Mouse (Mus musculus): ENCODE data around the gene Chd2.
A peak's percentile ranks its signal among the peaks of the same experiment; 100 is the strongest.
"Not testable (repeated sequence)": the region's sequence is repeated elsewhere in the genome, so short reads cannot be mapped to it uniquely, and the experiment has no call there.

The Chd2 gene

DNA sequence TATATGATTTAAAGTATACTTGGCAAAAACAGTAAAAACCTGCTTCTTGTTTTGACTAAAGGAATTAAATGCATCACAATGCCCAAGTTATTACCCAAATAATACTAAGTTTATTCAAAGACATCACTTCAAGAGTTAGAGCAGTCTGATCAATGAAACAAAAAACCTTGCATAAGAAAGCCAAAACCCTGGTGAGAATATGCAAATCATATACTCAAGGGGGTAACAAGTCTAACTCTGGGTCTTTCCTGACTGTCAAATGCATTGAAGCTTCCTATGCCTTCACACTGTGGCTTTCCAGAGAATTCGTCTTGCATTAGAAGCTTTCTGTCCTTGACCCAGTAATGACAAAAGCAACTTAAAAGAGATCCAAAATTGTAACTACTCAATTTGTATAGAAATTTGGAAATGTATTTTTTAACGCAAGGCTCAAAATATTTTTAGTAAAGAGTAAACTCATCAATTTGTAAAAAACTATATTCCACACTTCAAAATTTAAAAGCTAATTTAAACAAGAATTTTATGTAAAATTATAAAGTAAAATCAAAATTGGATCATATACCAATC lies 2.4 kb downstream of the Chd2 start:
- no peak for DNase-seq

DNA sequence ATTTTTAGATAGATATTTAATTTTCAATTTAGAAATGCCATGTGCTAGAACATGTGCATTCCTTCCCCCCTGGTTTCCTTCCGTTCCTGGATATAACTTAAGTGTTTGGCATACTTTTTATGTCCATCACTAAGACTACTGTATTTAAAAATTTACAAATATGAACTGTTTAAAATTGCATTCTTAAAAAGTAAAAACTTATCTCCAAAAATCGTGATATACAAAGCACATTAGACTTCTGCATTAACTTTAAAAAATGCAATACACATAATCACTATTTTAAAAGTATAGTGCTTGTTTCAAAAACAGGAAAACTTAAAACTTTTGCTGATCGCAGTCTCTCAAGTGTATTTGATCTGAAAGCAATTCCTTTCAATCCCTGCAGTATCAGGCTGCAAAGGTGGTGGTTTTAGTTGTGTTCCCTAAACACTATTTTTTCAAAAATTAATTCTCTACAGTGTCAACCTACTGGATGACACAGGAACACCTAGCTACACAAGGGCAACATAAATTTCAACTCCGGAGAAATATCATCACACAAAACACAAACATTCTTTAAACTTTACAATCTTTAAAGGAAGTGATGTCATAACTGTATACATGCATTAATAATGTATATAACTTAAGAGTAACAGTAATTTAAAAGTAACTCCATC lies 3.1 kb downstream of the Chd2 start:
- DNase-seq = no peak

DNA sequence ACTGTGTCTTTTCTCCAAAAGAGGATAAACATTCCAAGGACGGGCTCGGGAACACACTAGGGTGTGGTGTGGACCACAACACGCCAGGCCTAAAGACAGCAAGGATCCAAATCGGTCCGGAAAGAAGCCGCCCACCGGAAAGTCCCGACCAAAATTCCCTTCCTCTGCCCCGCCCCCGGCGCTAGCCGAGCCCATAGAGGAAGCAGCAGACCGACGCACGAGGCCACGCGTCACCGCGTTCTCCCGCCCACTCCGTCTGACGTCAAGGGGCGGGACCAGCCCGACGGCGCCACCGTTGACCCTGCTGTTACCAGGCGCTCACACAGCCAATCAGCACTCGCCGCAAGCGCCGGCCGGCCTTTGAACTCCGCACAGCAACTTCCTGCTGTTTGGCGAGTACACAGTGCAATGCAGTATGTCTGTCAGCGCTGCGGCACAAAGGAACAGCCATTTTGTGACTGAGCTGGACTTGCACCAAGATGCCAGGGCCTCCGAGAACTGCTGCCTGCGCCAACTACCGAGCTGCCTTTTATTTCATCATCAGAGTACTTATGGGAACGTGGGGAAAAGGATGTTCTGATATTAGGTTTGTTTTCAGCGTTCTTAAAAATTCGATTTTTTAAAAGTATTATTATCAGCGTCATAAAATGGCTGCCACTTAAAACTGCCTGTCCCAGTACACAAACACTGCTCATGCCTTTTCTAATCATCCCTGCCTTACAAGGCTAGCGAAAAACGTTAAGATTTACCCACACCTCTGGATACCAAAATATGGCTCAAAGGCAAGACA lies 3.8 kb downstream of the Chd2 start:
- DNase-seq = peak; percentile 100

DNA sequence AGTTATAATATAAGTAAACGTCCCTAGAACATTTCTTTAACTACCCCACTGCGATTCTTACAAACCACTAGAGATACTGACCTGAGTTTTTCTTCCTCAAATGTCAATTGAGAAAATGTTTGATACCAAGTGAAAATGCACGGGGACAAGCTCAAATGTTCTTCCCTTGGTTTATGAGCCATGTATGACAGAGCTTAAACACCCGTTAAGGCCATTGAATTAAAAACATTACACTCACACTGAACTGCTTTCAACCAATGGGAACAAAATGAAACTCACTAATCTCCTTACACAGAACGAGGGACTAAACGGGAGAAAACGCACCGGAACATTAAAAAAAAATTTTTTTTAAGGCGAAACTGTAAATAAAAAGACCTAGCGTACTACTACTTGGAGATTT lies 4.4 kb downstream of the Chd2 start:
- DNase-seq = no peak

DNA sequence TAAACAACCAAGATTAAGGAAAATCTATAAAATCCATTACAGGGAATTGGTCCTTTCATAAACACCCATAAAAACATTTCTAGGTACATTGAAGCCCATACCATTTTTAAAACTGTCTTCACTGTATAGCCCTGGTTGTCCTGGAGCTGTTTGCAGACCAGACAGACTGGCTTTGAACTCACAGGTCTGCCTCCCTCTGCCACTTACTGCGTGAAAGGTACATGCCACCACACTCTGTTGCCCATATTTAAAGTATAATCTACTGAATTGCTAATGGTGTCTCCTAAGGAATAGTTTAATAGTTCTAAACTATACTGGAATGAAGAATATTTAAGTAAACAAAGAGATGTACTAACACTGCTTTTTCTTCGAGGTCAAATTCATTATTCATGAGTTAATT lies 5.1 kb downstream of the Chd2 start:
- DNase-seq = no peak

DNA sequence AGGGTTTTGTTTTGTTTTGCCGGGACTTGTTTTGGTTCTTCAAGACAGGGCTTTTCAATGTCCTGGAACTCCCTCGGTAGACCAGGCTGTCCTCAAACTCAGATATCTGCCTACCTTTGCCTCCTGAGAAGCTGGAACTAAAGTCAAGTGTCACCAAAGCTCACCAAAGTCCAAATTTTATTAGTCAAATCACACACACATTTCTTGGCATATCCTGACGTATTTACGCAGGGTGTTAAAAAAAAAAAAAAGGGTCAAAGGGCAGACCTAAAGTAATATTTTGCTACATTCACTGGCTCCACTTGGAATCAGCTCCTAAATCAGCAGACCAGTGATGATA lies 5.8 kb downstream of the Chd2 start:
- DNase-seq = no peak

DNA sequence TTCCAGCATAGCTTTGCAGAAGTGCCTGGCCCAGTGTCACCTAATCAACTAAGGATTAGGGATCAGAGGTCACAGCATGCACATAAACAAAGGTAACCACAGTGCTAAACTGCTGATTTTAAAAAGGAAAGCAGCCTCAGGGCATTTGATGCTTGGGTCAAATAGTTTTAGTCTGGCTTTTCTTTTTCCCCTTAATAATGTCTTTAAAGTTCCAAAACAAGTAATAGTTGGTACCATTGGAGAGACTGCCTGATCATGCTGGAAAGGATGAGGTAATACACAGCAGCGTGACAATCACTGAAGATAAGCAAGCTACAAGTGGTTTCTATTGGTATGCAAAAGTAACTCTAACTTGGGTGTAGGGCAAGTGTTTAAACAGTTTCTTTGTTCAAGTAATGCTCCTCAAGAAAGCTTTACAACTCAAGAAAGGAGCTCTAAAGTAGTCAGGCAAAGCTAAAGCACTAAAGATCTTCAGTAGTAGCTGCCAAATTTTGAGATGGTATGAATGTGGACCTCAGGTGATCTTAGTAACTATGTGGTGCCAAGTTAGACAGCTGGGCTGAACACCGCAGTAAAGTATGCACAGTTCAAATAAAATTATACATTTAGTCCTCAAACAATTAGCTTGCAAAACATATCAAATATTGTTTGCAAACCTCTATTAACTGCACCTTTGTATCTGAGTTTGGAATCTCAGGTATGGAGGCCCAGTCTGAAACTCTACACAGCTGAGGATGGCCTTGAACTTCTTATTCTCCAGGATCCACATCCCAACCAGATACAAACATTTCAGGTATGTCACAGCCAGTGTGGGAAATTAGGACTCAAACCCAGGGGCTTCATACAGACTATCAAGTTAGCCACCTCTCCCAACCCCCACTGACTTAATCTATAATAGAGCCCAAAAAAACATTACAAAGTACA lies 6.4 kb downstream of the Chd2 start:
- no peak for DNase-seq

DNA sequence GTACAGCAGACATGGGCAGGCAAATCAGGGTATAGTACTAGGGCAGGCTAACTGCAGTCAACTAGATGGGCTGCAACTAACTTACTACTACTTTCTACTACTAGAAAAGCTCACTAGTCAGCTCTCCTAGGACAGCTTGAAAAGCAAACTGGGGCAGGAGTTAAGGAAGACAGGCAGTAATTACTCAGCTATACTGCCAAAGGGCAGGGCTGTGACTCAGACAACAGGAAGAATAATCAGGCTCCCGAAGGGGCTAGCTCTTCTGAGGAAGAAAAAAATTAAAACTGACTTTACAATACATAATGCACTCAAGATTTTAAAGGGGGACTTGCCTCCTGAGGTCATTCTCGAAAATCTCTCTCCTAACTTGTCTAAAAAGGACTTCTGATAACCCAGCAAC lies 8.2 kb downstream of the Chd2 start:
- DNase-seq = no peak

DNA sequence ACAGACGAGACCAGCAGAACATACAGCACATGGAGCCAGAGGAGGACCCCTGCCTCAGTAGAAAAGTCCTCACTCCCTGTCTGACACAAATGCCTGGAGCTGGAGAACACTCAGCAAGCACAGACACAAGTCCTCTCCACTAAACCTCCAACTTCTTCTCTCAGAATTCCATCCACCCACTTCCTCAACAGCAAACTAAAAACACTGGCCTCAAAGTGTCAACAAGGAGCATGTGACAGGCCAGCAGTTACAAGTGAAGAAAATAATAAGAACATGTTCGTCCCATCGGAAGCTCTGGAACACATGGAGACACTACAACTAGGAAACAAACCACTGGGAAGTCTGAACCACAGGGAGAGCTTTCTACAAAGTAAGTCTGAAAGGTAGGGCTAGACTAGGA lies 8.7 kb downstream of the Chd2 start:
- DNase-seq = no peak

DNA sequence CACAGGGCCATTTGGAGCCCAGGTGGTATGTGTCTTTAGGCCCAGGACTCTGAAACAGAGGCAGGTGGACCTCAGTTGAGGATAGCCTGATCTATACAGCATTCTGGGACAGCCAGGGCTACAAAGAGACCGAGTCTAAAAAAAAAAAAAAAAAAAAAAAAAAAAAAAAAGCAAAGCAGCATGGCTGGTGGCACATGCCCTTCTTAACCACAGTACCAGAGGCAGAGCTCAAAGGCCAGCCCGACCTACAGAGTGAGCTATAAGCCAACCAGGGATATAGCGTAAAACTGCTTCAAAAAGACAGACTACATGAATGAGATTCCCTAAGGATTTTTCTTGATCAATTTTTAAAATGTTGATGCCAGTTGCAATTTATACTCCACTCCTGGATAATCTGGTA lies 9.5 kb downstream of the Chd2 start:
- DNase-seq = no peak

DNA sequence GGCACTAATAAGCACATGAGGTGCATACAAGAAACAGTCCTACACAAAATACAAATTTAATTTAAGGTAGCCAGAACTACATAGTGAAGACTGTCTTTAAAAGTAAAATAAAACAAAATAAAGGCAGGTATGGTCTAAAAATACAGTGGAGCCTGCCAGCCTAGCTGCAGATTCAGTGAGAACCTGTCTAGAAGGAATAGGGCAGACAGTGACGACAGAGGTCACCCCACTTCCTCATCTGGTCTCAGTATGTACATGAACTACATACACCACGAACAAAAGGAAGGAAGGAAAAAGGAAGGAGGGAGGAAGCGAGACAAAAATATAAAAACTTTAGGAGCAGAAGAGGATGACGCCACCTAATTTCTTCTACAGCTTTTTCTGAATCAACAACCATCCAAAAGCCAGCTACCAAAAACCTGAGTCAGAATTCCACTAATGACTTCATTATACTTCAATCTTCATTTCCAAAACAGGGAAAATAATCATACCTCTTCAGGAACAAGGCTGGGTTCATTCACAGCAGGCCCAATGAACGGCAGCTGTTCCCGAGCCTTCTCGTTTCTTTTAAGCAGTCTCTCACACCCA lies 10.0 kb downstream of the Chd2 start:
- DNase-seq = no peak

DNA sequence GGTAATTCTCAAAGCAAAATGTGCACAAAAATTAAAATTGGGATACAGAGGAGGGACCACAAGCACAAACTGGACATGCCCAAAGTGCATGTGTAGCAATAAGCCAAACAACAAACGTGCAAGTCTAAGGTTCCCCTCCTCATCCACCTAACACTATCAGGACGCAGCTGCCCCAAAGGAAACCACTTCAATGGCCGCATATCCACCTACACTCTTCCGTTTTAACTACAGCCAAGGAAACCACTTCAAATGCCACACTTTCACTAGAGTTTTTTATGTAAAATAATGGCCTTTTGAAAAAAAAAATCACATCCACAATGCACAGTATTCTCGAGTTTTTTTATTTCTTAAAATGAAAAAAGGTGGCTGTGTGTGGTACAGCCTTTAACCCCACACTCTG lies 10.8 kb downstream of the Chd2 start:
- no peak for DNase-seq

DNA sequence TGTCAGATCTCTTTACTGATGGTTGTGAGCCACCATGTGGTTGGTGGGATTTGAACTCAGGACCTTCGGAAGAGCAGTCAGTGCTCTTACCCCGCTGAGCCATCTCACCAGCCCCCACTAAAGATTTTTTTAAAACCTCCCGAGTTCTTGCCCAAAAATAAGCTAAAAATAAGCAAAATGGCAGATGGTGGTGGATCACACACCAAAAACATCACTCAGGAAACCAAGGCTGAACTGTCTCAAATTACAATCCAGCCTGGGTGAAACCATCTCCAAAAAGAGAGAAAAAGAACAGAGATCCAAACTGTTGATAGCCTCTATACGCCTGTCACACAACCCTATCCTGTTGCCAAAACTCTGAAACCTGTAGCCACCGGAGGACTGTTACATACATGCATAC lies 11.5 kb downstream of the Chd2 start:
- no peak for DNase-seq

DNA sequence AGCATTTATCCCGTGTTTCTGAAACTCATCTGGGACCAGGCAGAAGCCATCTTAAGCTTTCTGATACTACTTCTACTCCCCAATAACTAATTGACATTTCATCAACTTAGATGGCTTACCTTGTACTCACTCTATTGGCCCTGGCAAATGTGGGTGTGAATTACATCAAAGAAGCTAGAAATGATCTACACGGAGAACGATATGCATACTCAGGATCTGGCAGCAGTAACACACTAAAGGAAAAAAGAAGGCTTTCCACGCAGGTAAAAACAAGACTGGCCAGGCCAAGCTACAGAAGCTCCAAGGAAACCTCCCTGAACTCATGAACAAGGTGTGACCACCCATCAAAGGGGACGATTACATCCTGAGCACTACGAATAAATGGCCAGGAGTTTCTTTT lies 12.4 kb downstream of the Chd2 start:
- no peak for DNase-seq

DNA sequence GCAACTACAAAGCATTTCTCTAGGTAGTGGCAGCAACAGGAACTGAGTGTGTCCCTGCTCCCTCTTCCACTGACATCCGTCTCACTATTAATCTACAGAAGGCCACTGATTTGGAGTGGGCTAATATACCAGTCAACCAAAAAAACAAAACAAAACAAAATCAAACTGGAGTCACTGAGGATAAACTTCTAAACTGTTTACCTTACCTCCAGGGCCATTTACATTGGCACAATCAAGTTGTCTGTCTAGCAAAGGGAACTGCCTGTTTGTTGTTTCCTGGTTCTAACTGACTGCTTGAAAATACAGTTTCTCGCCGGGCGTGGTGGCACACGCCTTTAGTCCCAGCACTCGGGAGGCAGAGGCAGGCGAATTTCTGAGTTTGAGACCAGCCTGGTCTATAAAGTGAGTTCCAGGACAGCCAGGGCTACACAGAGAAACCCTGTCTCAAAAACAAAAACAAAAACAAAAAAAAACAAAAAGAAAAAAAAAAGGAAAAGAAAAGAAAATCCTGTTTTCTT lies 13.2 kb downstream of the Chd2 start:
- DNase-seq = not testable (repeated sequence)

DNA sequence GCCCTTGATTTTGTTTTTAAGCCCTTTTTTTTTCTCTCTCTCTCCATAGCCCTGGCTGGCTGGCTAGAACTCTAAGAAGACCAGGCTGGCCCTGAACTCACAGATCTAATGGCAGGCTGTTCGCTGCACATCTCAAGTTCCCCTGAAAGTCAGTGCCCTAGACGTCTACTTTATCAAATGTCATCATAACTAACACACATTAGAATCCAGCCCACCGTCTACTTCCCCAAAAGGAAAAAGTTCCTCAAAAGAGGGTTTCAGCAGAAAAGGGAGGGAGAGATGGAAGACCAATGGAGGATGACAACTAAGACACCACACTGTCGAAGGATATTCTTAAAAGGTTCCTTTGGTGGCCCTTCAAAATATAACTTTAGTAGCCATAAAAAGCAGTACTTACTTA lies 14.4 kb downstream of the Chd2 start:
- no peak for DNase-seq

DNA sequence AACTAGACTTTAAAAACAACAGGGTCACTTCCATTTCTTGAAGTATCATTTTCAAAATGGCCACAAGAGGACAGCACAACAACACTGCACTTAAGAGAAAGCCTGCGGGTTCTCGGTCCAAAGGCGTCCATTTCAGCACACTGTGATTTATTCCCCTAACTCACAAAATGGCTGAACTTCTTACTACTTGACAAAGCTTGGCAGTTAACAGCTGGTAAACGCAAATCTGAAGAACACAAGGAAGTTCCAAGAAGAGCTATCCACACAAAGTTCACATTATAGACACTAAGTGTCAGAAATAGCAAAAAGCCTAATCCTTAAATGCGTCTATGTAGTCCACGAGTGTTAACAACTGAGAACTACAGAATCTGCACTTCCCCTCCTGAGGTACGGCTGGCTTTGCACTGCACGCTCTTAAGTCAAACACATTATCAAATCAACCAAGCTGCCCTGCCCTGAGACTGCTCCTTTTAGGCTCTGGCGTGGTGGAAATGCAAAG lies 17.1 kb downstream of the Chd2 start:
- DNase-seq = peak; percentile 72 to 74

DNA sequence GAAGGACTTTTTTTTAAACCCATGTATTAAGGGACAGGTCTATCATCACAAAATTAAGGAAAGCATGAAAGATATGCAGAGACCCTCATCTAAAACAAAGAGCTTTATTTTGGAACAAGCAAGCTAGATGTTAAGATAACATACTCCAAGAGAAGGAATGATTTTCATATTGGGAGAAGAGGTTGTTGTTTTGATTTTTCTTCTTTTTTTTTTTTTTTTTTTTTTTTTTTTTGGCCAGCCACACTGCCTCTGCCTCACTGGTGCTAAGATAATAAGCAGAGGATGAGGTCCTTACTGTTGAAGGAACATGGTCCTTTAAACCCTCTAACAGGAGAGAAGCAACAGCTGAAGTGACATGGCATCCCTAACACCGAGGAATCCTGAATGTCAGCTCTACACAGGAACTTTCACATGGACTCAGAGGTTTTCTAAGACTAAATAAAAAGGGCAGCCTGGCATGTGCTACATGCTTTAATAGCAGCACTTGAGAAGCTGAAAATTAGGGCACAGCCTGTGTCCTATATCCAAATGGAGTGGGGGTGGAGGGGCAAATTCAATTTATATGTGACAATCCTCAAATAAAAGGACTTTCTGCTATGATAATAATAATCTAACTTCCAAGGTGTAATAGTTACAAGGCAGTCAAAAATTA lies 17.9 kb downstream of the Chd2 start:
- DNase-seq = no peak

DNA sequence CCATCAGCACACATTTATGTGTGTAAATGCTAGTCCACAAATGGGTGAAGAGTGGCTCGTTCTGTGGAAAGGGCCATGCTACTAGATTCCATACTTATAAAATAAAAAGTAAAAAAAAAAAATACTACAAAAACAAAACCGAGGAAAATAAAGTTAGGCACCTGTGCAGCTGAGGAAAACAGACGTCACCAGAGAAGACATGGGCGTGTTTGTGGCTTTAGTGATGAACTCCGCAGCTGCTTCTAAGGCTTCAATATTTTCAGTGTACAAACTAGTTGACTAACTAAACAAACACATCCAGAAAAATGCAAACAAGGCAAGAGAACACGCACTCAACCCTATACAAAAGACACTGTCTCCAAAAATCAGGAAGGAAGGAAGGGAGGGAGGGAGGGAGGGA lies 18.4 kb downstream of the Chd2 start:
- DNase-seq = no peak

DNA sequence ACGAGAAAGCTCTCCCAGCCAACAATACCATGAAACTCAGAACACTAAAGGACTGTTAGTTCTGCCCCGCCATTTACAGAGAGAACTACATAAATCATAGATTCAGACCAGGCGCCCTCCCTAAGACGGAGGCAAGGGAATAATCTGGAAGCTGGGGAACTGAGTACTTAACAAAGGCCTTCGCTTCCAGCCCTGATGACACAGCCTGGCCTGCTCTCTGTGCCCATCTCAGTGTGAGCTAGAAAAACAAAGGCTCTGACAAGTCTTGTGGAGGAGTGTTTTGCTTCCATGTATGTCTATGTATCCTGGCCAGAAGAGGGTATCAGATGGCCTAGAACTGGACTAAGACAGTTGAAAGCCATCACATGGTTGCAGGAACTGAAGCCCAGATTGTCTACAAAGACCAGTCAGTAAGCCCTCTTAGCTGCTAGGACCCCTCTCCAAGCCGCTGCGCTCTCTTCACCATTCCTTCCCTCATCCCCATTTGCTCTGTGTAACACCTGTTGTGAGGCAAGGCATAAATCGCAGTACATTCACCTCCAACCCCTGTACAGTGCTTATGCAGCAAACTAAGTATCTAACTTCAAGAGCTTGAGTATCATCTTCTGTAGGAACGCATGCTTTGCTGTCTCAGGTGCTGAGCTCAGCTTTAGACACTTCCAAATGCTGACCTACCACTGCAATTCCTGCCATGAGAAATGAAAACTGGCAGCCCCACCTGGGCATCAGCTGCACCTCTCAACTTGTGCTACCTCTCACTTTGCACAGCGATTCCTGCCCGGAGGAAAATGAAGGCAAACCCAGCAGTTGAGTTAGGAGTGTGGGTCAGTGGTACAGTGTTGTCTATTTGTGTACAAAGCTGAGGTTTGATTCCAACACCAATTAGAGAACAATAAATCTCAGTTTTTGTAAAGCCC lies 20.1 kb downstream of the Chd2 start:
- DNase-seq = no peak

DNA sequence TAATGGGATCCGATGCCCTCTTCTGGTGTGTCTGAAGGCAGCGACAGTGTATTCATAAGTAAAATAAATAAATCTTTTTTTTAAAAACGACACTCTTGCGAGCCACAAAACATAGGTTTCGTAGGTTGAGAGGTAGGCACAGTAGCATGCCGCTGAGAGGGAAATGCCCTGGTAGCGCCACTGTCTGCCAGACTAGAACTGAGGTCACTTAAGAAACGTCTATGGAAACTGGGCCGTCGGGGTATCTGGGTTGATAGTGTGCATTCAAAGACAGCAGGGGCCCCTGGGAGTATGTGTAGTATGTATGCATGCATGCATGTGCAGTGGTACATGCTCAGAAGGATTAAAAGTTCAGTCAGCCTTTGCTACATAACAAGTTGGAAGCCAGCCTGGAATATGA lies 21.4 kb downstream of the Chd2 start:
- no peak for DNase-seq

Measured in cerebellum, postnatal 14 days (tissue).